Mouse (Mus musculus) spleen, adult 2 months (tissue): Measurements from ENCODE around the gene Ubr3.
"Not testable (repeated sequence)": the region's sequence is repeated elsewhere in the genome, so short reads cannot be mapped to it uniquely, and the experiment has no call there.

Experiments used
- CTCF ChIP-seq: fragments of 200-500 bp; IDR thresholded peaks from 2 replicates; pipeline ENCODE4 v1.5.1; 2011; ENCODE audit warnings: mild to moderate bottlenecking, inconsistent platforms; ENCODE audit not compliant: insufficient read depth, insufficient read length, insufficient replicate concordance; ENCODE audit errors: extremely low read depth
- POLR2A ChIP-seq: fragments of 200-500 bp; IDR thresholded peaks from 2 replicates; pipeline ENCODE4 v1.6.1; 2011; ENCODE audit warnings: low read depth, low read length, inconsistent platforms

DNA sequence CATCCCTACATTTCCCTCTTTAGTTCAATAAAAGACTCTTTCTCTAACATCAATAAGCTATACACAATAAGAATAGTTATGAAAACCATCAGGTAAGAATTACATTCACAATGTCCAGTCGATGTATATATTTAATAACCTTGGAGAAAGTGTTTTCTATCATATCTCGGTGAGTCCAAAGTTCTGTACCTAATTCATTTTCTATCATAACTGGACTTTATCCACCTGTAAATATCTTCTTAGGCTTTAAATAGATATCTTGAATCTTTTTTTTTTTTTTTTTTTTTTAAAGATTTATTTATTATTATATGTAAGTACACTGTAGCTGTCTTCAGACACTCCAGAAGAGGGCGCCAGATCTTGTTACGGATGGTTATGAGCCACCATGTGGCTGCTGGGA lies 10.3 kb downstream of the Ubr3 start:
- not testable (repeated sequence) for TF ChIP-seq CTCF, POLR2A
